Mouse (Mus musculus) thymus, adult 2 months (tissue): ENCODE results near the gene Tnn.

Experiments used
- CTCF ChIP-seq: fragments of 200-500 bp; IDR thresholded peaks from 2 replicates; pipeline ENCODE4 v1.5.1; 2012; ENCODE audit warnings: mild to moderate bottlenecking, control low read depth, low read length, moderate library complexity, borderline replicate concordance; ENCODE audit not compliant: control insufficient read depth, poor library complexity, insufficient read depth; ENCODE audit errors: extremely low read depth
- POLR2A ChIP-seq: fragments of 200-500 bp; IDR thresholded peaks from 2 replicates; pipeline ENCODE4 v1.6.1; 2012; ENCODE audit warnings: mild to moderate bottlenecking, low read length, control low read depth, moderate library complexity; ENCODE audit not compliant: control insufficient read depth, poor library complexity, insufficient read depth; ENCODE audit errors: extremely low read depth

- no peak for TF ChIP-seq CTCF
- no peak for TF ChIP-seq POLR2A
These were observed 92.8 kb downstream of the Tnn start for GRCm38 (mm10) chr1:160060542-160060941.
